Mouse (Mus musculus): ENCODE data around the gene 4930442H23Rik. TPM values are rescaled to one million over a fixed set of nuclear protein-coding genes. Genes with fewer than 3 reads are reported as not detected.
A peak's percentile ranks its signal among the peaks of the same experiment; 100 is the strongest.
"Not testable (repeated sequence)": the region's sequence is repeated elsewhere in the genome, so short reads cannot be mapped to it uniquely, and the experiment has no call there.

4930442H23Rik gene
- 0.27 TPM in 1 of 2 replicates, not detected in the other for polyA plus RNA-seq (2015; fragmentation: Nextera tagmentation; extraction: Ambion mirVana)

DNA sequence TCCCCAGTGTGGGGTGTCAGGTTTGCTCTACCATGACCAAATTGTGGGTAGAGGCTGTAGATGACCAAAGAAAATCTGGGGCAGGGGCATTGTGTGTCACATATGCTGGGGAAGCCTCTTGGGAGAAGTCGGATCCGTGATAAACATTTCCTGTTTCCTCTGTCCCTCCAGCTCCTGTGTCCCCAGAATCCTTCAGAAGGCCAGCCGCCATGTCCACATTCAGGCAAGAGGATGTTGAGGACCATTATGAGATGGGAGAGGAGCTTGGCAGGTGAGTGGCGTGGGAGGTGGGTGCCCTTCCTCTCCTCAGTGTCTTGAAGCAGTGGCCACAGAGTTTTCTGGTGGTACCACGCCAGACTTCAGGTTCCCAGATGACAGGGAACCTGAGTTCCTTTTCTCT, at the start of gene 4930442H23Rik:
TSS of gene 4930442H23Rik (minus strand) at position 45 of the 400 bp plus-strand sequence.
- Histone ChIP-seq H3K27ac (replicated peaks) (peak within 1 kb of the TSS; percentile 94), H3K27me3 (replicated peaks) (no peaks in the 10 kb centered on the region), H3K36me3 (peaks cover 83% of the 10 kb centered on the region), H3K9me3 (no peaks in the 10 kb centered on the region), H3K4me3 (peak within 1 kb of the TSS; percentile 80), H3K9ac (peak within 1 kb of the TSS; percentile 89), H3K4me1 (peaks cover 58% of the 10 kb centered on the region), H3K4me2 (peak within 1 kb of the TSS; percentile 82)
- ATAC-seq (ENCODE audit: extremely low read depth, insufficient number of reproducible peaks, low FRiP score, low TSS enrichment) = no peak
- 69% methylated on average over 5 of the region's 5 CpGs for WGBS

GRCm38 (mm10) chr10:81233226-81233585, 49.6 kb upstream of the 4930442H23Rik start:
- H3K27ac ChIP-seq (replicated peaks) = 0 out of 2 replicates have a peak overlapping the region, but pooled peaks have one; percentile 20
- H3K4me2 ChIP-seq = peak overlapping the region; percentile 76
- WGBS = 1% methylated on average over 24 of the region's 28 CpGs
- H3K4me1 ChIP-seq = peaks cover 30% of the 10 kb centered on the region
- peak overlapping the region; percentile 90 for H3K9ac ChIP-seq
- peaks cover 61% of the 10 kb centered on the region for H3K27me3 ChIP-seq (replicated peaks)
- no peaks in the 10 kb centered on the region for H3K9me3 ChIP-seq
- H3K36me3 ChIP-seq = no peaks in the 10 kb centered on the region; the same call in 1 of the 2 replicates
- peak overlapping the region; percentile 78 for H3K4me3 ChIP-seq
- peak; percentile 49 for ATAC-seq (ENCODE audit: extremely low read depth, insufficient number of reproducible peaks, low FRiP score, low TSS enrichment)

DNA sequence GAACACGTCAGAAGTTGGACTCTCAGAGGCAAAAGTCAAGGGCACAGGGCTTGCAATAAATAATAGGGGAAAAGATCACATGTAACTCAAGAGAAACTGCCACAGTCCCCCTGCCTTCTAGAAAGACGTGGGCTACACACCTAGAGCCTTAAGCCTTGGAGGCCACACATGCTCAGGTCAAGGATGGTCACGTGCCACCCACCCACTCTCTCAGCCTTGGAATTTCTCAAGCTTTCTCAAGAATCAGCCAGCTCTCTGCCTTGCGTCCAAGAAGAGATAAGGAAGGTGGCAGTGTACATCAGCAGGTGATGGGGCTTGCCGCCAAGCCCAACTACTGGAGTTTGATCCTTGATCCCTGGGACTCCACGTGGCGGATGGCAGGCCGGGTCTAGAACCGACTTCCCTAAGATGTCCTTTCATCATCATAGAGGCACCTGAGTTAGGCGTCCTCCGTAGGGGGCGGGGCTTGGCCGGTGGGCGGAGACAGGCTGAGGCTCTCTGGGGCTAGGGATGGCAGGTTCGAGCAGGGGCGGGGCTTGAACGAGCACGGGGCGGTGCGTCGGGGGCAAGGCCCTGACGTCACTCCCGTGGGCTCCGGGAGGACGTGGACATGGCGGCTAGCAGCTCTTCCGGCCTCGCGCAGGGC, 49.1 kb upstream of the 4930442H23Rik start, which contains the start of gene Zfr2:
TSS of gene Zfr2 (plus strand) at position 576 of the 646 bp plus-strand sequence.
- Histone ChIP-seq H3K27ac (replicated peaks) (0 out of 2 replicates have a peak within 1 kb of the TSS, but pooled peaks have one; percentile 20), H3K4me2 (peak within 1 kb of the TSS; percentile 76), H3K4me1 (peaks cover 30% of the 10 kb centered on the region), H3K4me3 (peak within 1 kb of the TSS; percentile 78), H3K36me3 (no peaks in the 10 kb centered on the region; the same call in 1 of the 2 replicates), H3K9ac (peak within 1 kb of the TSS; percentile 90), H3K27me3 (replicated peaks) (peaks cover 61% of the 10 kb centered on the region), H3K9me3 (no peaks in the 10 kb centered on the region)
- ATAC-seq (ENCODE audit: extremely low read depth, insufficient number of reproducible peaks, low FRiP score, low TSS enrichment) = peak; percentile 69; the same call in 1 of the 2 replicates
- WGBS = 6% methylated on average over 29 of the region's 29 CpGs

DNA sequence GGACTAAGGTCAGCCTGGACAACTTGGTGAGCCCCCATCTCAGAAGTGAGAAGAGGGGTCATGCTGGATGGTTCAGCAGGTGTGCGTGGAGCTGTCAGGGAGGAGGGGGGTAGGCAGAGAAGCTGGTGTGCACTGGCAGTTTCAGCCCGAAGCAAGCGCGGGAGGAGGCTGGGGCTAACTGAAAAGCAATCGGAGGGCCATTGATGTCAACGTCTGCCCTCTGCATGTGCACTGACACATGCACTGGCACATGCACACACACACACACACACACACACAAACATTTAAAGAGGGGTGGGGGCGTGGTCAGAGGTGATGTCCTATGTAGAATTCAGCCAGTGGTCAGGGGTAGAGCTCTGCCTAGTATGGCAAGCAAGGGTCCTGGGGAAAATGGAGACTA, 47.8 kb upstream of the 4930442H23Rik start:
- WGBS = 55% methylated on average over 7 of the region's 7 CpGs

GRCm38 (mm10) chr10:81230438-81231332, 47.0 kb upstream of the 4930442H23Rik start, which contains the start of gene Atcay:
Gene Atcay (minus strand): TSS chr10:81230833.
- Histone ChIP-seq H3K9ac (peak within 1 kb of the TSS; percentile 69), H3K4me2 (peak within 1 kb of the TSS; percentile 64), H3K4me3 (peak within 1 kb of the TSS; percentile 37), H3K27me3 (replicated peaks) (peaks cover 46% of the 10 kb centered on the region), H3K27ac (replicated peaks) (no peak within 1 kb of the TSS), H3K4me1 (peaks cover 30% of the 10 kb centered on the region), H3K9me3 (no peaks in the 10 kb centered on the region), H3K36me3 (no peaks in the 10 kb centered on the region; the same call in 1 of the 2 replicates)
- WGBS = 10% methylated on average over 27 of the region's 27 CpGs
- ATAC-seq (ENCODE audit: extremely low read depth, insufficient number of reproducible peaks, low FRiP score, low TSS enrichment) = no peak

More for the DNA sequence above, 47.8 kb upstream of the 4930442H23Rik start:
- Histone ChIP-seq H3K4me3 (no peak overlapping the region), H3K4me1 (peaks cover 30% of the 10 kb centered on the region), H3K4me2 (no peak overlapping the region), H3K9ac (no peak overlapping the region), H3K9me3 (no peaks in the 10 kb centered on the region), H3K27me3 (replicated peaks) (peaks cover 50% of the 10 kb centered on the region), H3K27ac (replicated peaks) (no peak overlapping the region), H3K36me3 (no peaks in the 10 kb centered on the region; the same call in 1 of the 2 replicates)
- ATAC-seq (ENCODE audit: extremely low read depth, insufficient number of reproducible peaks, low FRiP score, low TSS enrichment) = no peak

DNA sequence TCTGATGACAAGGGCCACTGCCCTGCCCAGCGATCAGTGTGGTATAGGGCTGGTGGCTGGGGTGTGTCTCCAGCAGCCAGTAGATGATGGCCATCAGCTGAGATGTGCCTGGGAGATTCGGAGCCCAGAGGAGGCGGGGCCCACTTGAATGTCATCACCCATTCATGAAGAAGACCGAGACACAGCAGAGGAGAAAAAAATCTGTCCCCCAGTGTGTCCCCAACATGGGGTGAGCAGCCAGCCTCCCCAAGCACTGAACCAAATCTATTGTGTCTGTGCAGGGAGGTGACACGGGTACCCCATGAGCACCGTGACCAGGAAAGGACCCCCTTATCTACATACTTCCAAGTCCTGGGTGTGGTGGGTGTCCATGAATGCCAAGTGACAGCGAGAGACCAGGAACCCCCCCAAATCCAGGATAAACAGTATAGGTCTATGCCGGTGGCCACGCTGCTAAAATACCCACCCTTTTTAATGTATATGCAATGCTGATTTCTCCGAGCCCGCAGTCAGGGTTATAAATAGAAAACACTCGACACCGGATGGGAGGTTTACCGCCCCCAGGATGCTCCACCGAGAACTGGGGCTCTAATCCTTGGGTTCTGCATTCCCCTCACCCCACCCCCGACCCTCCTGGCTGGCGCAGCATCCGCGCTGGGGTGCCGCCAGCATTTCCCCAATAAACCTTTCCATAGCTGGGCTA, 46.2 kb upstream of the 4930442H23Rik start:
- peaks cover 46% of the 10 kb centered on the region for H3K27me3 ChIP-seq (replicated peaks)
- ATAC-seq (ENCODE audit: extremely low read depth, insufficient number of reproducible peaks, low FRiP score, low TSS enrichment) = no peak
- no peak overlapping the region for H3K27ac ChIP-seq (replicated peaks)
- H3K4me3 ChIP-seq = peak overlapping the region; percentile 37
- H3K4me1 ChIP-seq = peaks cover 30% of the 10 kb centered on the region
- H3K9ac ChIP-seq = peak overlapping the region; percentile 69
- WGBS = 9% methylated on average over 20 of the region's 20 CpGs
- no peaks in the 10 kb centered on the region for H3K9me3 ChIP-seq
- no peaks in the 10 kb centered on the region; the same call in 1 of the 2 replicates for H3K36me3 ChIP-seq
- H3K4me2 ChIP-seq = peak overlapping the region; percentile 64

GRCm38 (mm10) chr10:81223731-81224130, 40.1 kb upstream of the 4930442H23Rik start:
- not testable (repeated sequence) for H3K27ac ChIP-seq (replicated peaks); H3K4me1 ChIP-seq; H3K36me3 ChIP-seq; H3K9me3 ChIP-seq; H3K4me3 ChIP-seq; H3K4me2 ChIP-seq; ATAC-seq (ENCODE audit: extremely low read depth, insufficient number of reproducible peaks, low FRiP score, low TSS enrichment); H3K9ac ChIP-seq
- H3K27me3 ChIP-seq (replicated peaks) = peaks cover 27% of the 10 kb centered on the region
- WGBS = 60% methylated on average over 2 of the region's 2 CpGs

DNA sequence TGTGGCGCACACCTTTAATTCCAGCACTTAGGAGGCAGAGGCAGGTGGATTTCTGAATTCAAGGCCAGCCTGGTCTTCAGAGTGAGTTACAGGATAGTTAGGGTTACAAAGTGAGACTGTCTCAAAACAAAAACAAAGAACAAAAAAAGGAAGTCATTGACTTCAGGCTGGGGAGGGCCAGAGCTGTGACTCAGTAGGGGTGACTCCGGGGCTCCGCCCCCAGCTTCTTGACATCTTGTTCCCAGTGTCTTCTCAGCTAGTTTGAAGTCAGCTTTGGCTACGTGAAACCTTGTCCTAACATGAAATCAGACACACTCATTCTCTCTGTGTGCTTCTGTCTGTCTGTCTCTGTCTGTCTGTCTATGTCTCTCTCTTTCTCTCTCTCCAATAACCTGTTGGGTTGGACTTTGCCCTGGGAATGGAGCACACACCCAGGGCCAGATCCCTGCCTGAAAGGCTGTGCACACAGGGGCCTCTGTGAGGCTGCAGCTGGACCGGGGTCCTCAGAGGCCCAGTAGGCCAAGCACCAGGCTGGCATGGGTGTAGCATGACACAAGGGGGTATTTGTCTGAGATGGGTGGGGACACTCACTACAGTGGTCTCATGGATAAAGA, 37.9 kb upstream of the 4930442H23Rik start:
- Histone ChIP-seq H3K36me3 (no peaks in the 10 kb centered on the region), H3K4me3 (no peak overlapping the region), H3K9me3 (no peaks in the 10 kb centered on the region), H3K27me3 (replicated peaks) (peaks cover 24% of the 10 kb centered on the region), H3K9ac (no peak overlapping the region), H3K4me1 (no peaks in the 10 kb centered on the region), H3K27ac (replicated peaks) (no peak overlapping the region), H3K4me2 (no peak overlapping the region)
- WGBS = 86% methylated on average over 5 of the region's 5 CpGs
- ATAC-seq (ENCODE audit: extremely low read depth, insufficient number of reproducible peaks, low FRiP score, low TSS enrichment) = no peak

GRCm38 (mm10) chr10:81217964-81218363, 34.3 kb upstream of the 4930442H23Rik start:
- no peak overlapping the region for H3K4me3 ChIP-seq
- H3K4me1 ChIP-seq = no peaks in the 10 kb centered on the region
- WGBS = 27% methylated on average over 7 of the region's 7 CpGs
- H3K27ac ChIP-seq (replicated peaks) = no peak overlapping the region
- no peak for ATAC-seq (ENCODE audit: extremely low read depth, insufficient number of reproducible peaks, low FRiP score, low TSS enrichment)
- H3K36me3 ChIP-seq = no peaks in the 10 kb centered on the region
- H3K9me3 ChIP-seq = no peaks in the 10 kb centered on the region
- H3K9ac ChIP-seq = no peak overlapping the region
- H3K27me3 ChIP-seq (replicated peaks) = peaks cover 21% of the 10 kb centered on the region
- H3K4me2 ChIP-seq = no peak overlapping the region

DNA sequence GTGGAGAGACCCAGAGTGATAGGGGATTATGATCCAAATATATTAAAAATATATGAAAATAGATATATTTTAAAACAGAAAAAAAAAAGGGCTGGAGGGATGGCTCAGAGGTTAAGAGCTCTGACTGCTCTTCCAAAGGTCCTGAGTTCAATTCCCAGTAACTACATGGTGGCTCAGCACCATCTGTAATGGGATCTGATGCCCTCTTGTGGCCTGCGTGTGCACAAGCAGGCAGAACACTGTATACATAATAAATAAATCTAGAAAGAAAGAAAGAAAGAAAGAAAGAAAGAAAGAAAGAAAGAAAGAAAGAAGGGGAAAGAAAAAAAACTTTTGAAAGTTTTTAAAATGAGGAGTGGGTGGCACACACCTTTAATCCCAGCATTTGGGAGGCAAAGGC, 33.6 kb upstream of the 4930442H23Rik start:
- H3K9ac ChIP-seq; H3K27ac ChIP-seq (replicated peaks); ATAC-seq (ENCODE audit: extremely low read depth, insufficient number of reproducible peaks, low FRiP score, low TSS enrichment); H3K36me3 ChIP-seq; H3K9me3 ChIP-seq; H3K4me3 ChIP-seq; H3K4me1 ChIP-seq; H3K4me2 ChIP-seq: not testable (repeated sequence)
- peaks cover 21% of the 10 kb centered on the region for H3K27me3 ChIP-seq (replicated peaks)
- WGBS = 19% methylated on average over 1 of the region's 1 CpGs
